Mouse (Mus musculus) megakaryocyte, embryonic 14.5 days (primary cell): ENCODE measurements around the gene Olfr50.

Source experiments
- FLI1 ChIP-seq: IDR thresholded peaks from 2 replicates; pipeline ENCODE4 v1.6.1; 2012; ENCODE audit warnings: low read length, inconsistent platforms, mixed read lengths
- GATA1 ChIP-seq: IDR thresholded peaks from 3 replicates; pipeline ENCODE4 v1.6.1; 2012; ENCODE audit warnings: mixed read lengths, low read length, inconsistent platforms, borderline replicate concordance

- no peak for TF ChIP-seq GATA1
- no peak for TF ChIP-seq FLI1
Measured at GRCm38 (mm10) chr2:36846010-36846409, 55.7 kb downstream of the Olfr50 start, which contains the start of gene Olfr350.
